Mouse (Mus musculus): ENCODE measurements at regions not wholly inside any gene's neighbourhood (a gene's known extent, or its start where the extent isn't known, plus 50 kb on each side); places are given as distances from the start of the nearest gene placed in this dataset.

DNA sequence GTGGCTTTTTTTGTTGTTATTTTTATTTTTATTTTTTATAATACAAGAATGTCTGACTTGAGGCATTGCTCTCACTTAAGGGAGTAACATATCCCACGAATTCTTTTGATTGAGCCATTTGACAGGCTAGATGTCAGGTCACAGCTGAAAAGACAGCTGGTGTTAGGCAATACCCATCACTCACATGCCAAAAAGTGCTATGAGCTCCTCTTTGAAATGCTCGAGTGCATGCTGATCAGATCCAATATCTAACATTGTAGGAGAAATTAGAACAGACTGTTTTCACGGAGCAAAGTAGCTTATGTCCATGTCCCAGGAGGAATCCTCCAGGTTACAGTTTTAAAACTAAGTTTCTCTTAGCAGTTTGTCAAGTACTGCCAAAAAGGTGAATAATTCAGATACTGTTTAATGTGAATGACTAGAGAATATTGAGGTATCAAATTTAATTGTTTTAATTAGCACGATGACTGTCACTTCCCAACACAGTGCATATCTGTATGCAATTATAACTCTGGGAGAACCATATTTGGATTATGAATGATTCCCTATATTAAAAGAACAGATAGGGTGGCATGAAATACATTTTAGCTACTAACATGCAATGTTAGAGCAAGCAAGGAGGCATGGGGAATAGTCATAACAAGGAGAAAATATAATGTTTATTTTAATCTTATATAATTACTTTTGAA is 50.4 kb upstream of the Tecrl start:
- no peak for TF ChIP-seq CTCF (IDR thresholded peaks at IDR 0.05)
- TF ChIP-seq POLR2A (IDR thresholded peaks at IDR 0.05; ENCODE audit: insufficient read depth, low read depth, low read length): no peak

Data from heart, adult 2 months (tissue).